Mouse (Mus musculus) CH12.LX (cell line): ENCODE measurements around the gene Ptprd. TPM values are rescaled to one million over a fixed set of nuclear protein-coding genes. Genes with fewer than 3 reads are reported as not detected.

Source experiments
- DNase-seq: peaks from one replicate; pipeline ENCODE4 v3.0.0-alpha.2; 2013; ENCODE audit errors: extremely low read depth
- H3K27ac ChIP-seq: 2 replicates; pipeline ENCODE4 v1.5.1; 2012; ENCODE audit warnings: low read depth, mild to moderate bottlenecking, control low read depth, moderate library complexity; ENCODE audit not compliant: insufficient read depth
- H3K27me3 ChIP-seq: replicated peaks from 2 replicates; pipeline ENCODE3; 2012; ENCODE audit warnings: inconsistent platforms
- H3K36me3 ChIP-seq, 2 experiments: replicated peaks in 1 of 2; 2 replicates each; pipeline versions ENCODE3 to v1.6.1; 2012; ENCODE audit warnings: inconsistent platforms in 1 of 2, low read length in 1 of 2, mild to moderate bottlenecking in 1 of 2, mixed read lengths in 1 of 2, moderate library complexity in 1 of 2; ENCODE audit not compliant: control insufficient read depth in 1 of 2, insufficient read depth in 1 of 2
- H3K4me1 ChIP-seq, 2 experiments: 2 replicates each; pipeline ENCODE4 v1.6.1; 2012; ENCODE audit warnings: inconsistent platforms in 1 of 2, moderate library complexity in 1 of 2; ENCODE audit not compliant: insufficient read depth in 2 of 2, control insufficient read depth in 1 of 2
- H3K4me2 ChIP-seq: 2 replicates; pipeline ENCODE4 v1.6.1; 2012; ENCODE audit warnings: low read depth, mild to moderate bottlenecking, control low read depth; ENCODE audit not compliant: poor library complexity, insufficient read depth, severe bottlenecking
- H3K4me3 ChIP-seq, 3 experiments: fragments of 150-350 bp in 1 of 3; sonication (generic) in 1 of 3; replicated peaks in 1 of 3; 2 replicates each; pipeline versions ENCODE3 to v1.5.1; 2011 to 2012; ENCODE audit warnings: low read depth in 2 of 3, low read length in 2 of 3, mild to moderate bottlenecking in 2 of 3, moderate library complexity in 2 of 3, control low read depth in 1 of 3, improper control_type of control experiment in 1 of 3, inconsistent platforms in 1 of 3, mixed read lengths in 1 of 3; ENCODE audit not compliant: poor library complexity in 1 of 3
- H3K79me2 ChIP-seq: replicated peaks from 2 replicates; pipeline ENCODE4 v1.6.1; 2012; ENCODE audit warnings: mild to moderate bottlenecking, moderate library complexity; ENCODE audit not compliant: control insufficient read depth, poor library complexity, insufficient read depth, severe bottlenecking; ENCODE audit errors: extremely low read depth
- H3K9ac ChIP-seq: 2 replicates; pipeline ENCODE4 v1.6.1; 2012; ENCODE audit warnings: low read depth, mild to moderate bottlenecking, control low read depth, moderate library complexity; ENCODE audit not compliant: insufficient read depth
- H3K9me3 ChIP-seq: replicated peaks from 2 replicates; pipeline ENCODE3; 2012; ENCODE audit warnings: low read length, inconsistent platforms, mixed read lengths
- CHD1 ChIP-seq: IDR thresholded peaks from 2 replicates; pipeline ENCODE4 v1.6.1; 2012; ENCODE audit warnings: low read depth, low read length, improper control_type of control experiment, inconsistent platforms
- CHD2 ChIP-seq: IDR thresholded peaks from 2 replicates; pipeline ENCODE4 v1.6.1; 2011; ENCODE audit warnings: low read length, improper control_type of control experiment
- CTCF ChIP-seq, 2 experiments: IDR thresholded peaks in 1 of 2; conservative IDR thresholded peaks in 1 of 2; 2 replicates each; pipeline ENCODE4 v1.5.1; 2011 to 2012; ENCODE audit warnings: low read depth in 2 of 2, low read length in 2 of 2, improper control_type of control experiment in 1 of 2, inconsistent platforms in 1 of 2, mild to moderate bottlenecking in 1 of 2, moderate library complexity in 1 of 2
- E2F4 ChIP-seq: IDR thresholded peaks from 2 replicates; pipeline ENCODE4 v1.6.1; 2011; ENCODE audit warnings: low read depth, low read length, improper control_type of control experiment; ENCODE audit not compliant: insufficient replicate concordance
- ELF1 ChIP-seq: IDR thresholded peaks from 2 replicates; pipeline ENCODE4 v1.6.1; 2014; ENCODE audit warnings: low read depth, mild to moderate bottlenecking, inconsistent platforms, low read length, improper control_type of control experiment
- ETS1 ChIP-seq: conservative IDR thresholded peaks from 2 replicates; pipeline ENCODE4 v1.6.1; 2012; ENCODE audit warnings: low read depth, mild to moderate bottlenecking, inconsistent platforms, low read length, improper control_type of control experiment, moderate library complexity
- JUN ChIP-seq: IDR thresholded peaks from 2 replicates; pipeline ENCODE4 v1.6.1; 2011; ENCODE audit warnings: low read depth, mild to moderate bottlenecking, low read length, improper control_type of control experiment, moderate library complexity; ENCODE audit not compliant: insufficient read depth
- JUND ChIP-seq: conservative IDR thresholded peaks from 2 replicates; pipeline ENCODE4 v1.6.1; 2011; ENCODE audit warnings: low read depth, low read length, improper control_type of control experiment
- KAT2A ChIP-seq: IDR thresholded peaks from 2 replicates; pipeline ENCODE4 v1.6.1; 2012; ENCODE audit warnings: low read length, improper control_type of control experiment, inconsistent platforms; ENCODE audit not compliant: insufficient replicate concordance
- MAFK ChIP-seq: IDR thresholded peaks from 2 replicates; pipeline ENCODE4 v1.6.1; 2011; ENCODE audit warnings: low read length, improper control_type of control experiment; ENCODE audit not compliant: insufficient replicate concordance
- MAZ ChIP-seq: IDR thresholded peaks from 2 replicates; pipeline ENCODE4 v1.6.1; 2012; ENCODE audit warnings: low read depth, mild to moderate bottlenecking, inconsistent platforms, low read length, improper control_type of control experiment, moderate library complexity
- MEF2A ChIP-seq: IDR thresholded peaks from 2 replicates; pipeline ENCODE4 v1.6.1; 2014; ENCODE audit warnings: low read depth, mild to moderate bottlenecking, inconsistent platforms, low read length, improper control_type of control experiment, borderline replicate concordance
- MXI1 ChIP-seq: IDR thresholded peaks from 2 replicates; pipeline ENCODE4 v1.6.1; 2011; ENCODE audit warnings: mild to moderate bottlenecking, low read depth, low read length, improper control_type of control experiment
- MYC ChIP-seq: IDR thresholded peaks from 2 replicates; pipeline ENCODE4 v1.6.1; 2011; ENCODE audit warnings: low read depth, mild to moderate bottlenecking, improper control_type of control experiment, low read length
- NELFE ChIP-seq: IDR thresholded peaks from 2 replicates; pipeline ENCODE4 v1.6.1; 2011; ENCODE audit warnings: low read depth, low read length, improper control_type of control experiment
- NRF1 ChIP-seq: IDR thresholded peaks from 2 replicates; pipeline ENCODE4 v1.6.1; 2014; ENCODE audit warnings: low read depth, mild to moderate bottlenecking, inconsistent platforms, low read length, improper control_type of control experiment, moderate library complexity
- PAX5 ChIP-seq: IDR thresholded peaks from 2 replicates; pipeline ENCODE4 v1.6.1; 2012; ENCODE audit warnings: low read length, inconsistent platforms, mixed read lengths
- POLR2A ChIP-seq: IDR thresholded peaks from 2 replicates; pipeline ENCODE4 v1.6.1; 2011; ENCODE audit warnings: low read depth, mild to moderate bottlenecking, improper control_type of control experiment, low read length
- POLR2AphosphoS2 ChIP-seq: IDR thresholded peaks from 2 replicates; pipeline ENCODE4 v1.6.1; 2011; ENCODE audit warnings: low read depth, low read length, improper control_type of control experiment
- RCOR1 ChIP-seq: conservative IDR thresholded peaks from 2 replicates; pipeline ENCODE4 v1.6.1; 2012; ENCODE audit warnings: low read depth, mild to moderate bottlenecking, inconsistent platforms, low read length, improper control_type of control experiment
- SIN3A ChIP-seq: IDR thresholded peaks from 2 replicates; pipeline ENCODE4 v1.6.1; 2012; ENCODE audit warnings: low read length, improper control_type of control experiment, inconsistent platforms
- SMC3 ChIP-seq: IDR thresholded peaks from 2 replicates; pipeline ENCODE4 v1.6.1; 2011; ENCODE audit warnings: low read depth, low read length, improper control_type of control experiment
- TBP ChIP-seq: conservative IDR thresholded peaks from 2 replicates; pipeline ENCODE4 v1.6.1; 2011; ENCODE audit warnings: low read depth, low read length, improper control_type of control experiment
- UBTF ChIP-seq: IDR thresholded peaks from 2 replicates; pipeline ENCODE4 v1.6.1; 2012; ENCODE audit warnings: low read depth, mild to moderate bottlenecking, inconsistent platforms, low read length, improper control_type of control experiment, moderate library complexity
- USF1 ChIP-seq: IDR thresholded peaks from 2 replicates; pipeline ENCODE4 v1.6.1; 2014; ENCODE audit warnings: low read depth, mild to moderate bottlenecking, inconsistent platforms, low read length, improper control_type of control experiment
- ZC3H11A ChIP-seq: IDR thresholded peaks from 2 replicates; pipeline ENCODE4 v1.6.1; 2012; ENCODE audit warnings: low read depth, mild to moderate bottlenecking, inconsistent platforms, low read length, improper control_type of control experiment
- ZKSCAN1 ChIP-seq: IDR thresholded peaks from 2 replicates; pipeline ENCODE4 v1.6.1; 2012; ENCODE audit warnings: low read depth, inconsistent platforms, low read length, improper control_type of control experiment, borderline replicate concordance
- ZMIZ1 ChIP-seq: IDR thresholded peaks from 2 replicates; pipeline ENCODE4 v1.6.1; 2012; ENCODE audit warnings: low read depth, mild to moderate bottlenecking, inconsistent platforms, low read length, improper control_type of control experiment
- ZNF384 ChIP-seq: IDR thresholded peaks from 2 replicates; pipeline ENCODE4 v1.6.1; 2012; ENCODE audit warnings: low read depth, low read length, improper control_type of control experiment, inconsistent platforms
- dilution Hi-C: fragments of 300-500 bp; cut with MboI; formaldehyde crosslinking; loops from 2 replicates; pipeline ENCODE4 v1.14.3; 2020; ENCODE audit warnings: low sequenced_read_pairs; ENCODE audit not compliant: extremely low pct_unique_long_range_greater_than_20kb, extremely low pct_ligation_motif_present
- in situ Hi-C: fragments of 300-500 bp; cut with MboI; formaldehyde crosslinking; loops from 3 replicates; pipeline ENCODE4 v1.14.3; 2019; ENCODE audit warnings: low sequenced_read_pairs, low pct_ligation_motif_present, low pct_unique_long_range_greater_than_20kb, mixed read lengths
- polyA plus RNA-seq: library from polyadenylated mRNA; unstranded; fragments of >175 nt; gene quantifications from 2 replicates; pipeline ENCODE4 v1.2.1, GENCODE M21; 2012; ENCODE audit warnings: low read depth; ENCODE audit not compliant: insufficient read length
- total RNA-seq, 2 experiments: library from RNA; depleted of rRNA; stranded (reverse); fragments of 300-350 nt in 1 of 2; fragments of >200 nt in 1 of 2; gene quantifications; 2 replicates each; pipeline ENCODE4 v1.2.3; 2012 to 2014

The Ptprd gene
- total and polyA plus RNA-seq, 3 experiments = not detected

DNA sequence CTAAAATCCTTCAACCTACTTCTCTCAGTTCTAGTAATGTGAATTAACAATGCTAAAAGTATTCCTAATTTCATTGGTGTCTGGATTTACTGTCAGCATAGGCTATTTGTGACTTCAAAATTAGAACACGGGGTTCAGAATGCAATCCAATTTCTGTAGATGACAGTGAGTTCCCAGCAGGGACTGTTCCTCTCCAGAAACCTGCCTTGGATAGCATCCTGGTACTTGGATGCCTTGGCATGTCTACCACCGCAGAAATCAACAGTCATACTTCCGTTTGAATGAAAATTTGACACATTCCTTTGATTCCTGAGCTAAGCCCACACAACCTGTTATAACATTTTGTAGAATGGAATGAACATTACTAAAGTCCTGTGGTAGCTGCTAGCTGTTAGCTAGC is 2018.3 kb downstream of the Ptprd start:
- Histone ChIP-seq H3K27ac (no peak overlapping the region), H3K9me3 (peaks cover 16% of the 10 kb centered on the region), H3K9ac (no peak overlapping the region), H3K4me2 (no peak overlapping the region), H3K4me1 (no peaks in the 10 kb centered on the region), H3K79me2 (no peaks in the 10 kb centered on the region), H3K36me3 (no peaks in the 10 kb centered on the region), H3K27me3 (no peaks in the 10 kb centered on the region), H3K4me3 (no peak overlapping the region)
- no peak for TF ChIP-seq MXI1
- TF ChIP-seq SMC3 = no peak
- TF ChIP-seq ETS1 = no peak
- TF ChIP-seq MAZ = no peak
- no peak for TF ChIP-seq NELFE
- TF ChIP-seq JUN = no peak
- TF ChIP-seq MYC = no peak
- no peak for TF ChIP-seq SIN3A
- TF ChIP-seq MAFK = no peak
- no peak for TF ChIP-seq POLR2AphosphoS2
- no peak for TF ChIP-seq ELF1
- no peak for TF ChIP-seq RCOR1
- TF ChIP-seq MEF2A = no peak
- no peak for TF ChIP-seq PAX5
- no peak for TF ChIP-seq NRF1
- TF ChIP-seq ZKSCAN1 = no peak
- TF ChIP-seq USF1 = no peak
- TF ChIP-seq CHD1 = no peak
- TF ChIP-seq CTCF (conservative IDR thresholded peaks at IDR 0.05 in 1 of 2, IDR thresholded peaks at IDR 0.05 in 1 of 2; ENCODE audit: low read depth in 2 of 2, low read length in 2 of 2) = no peak
- no peak for TF ChIP-seq ZC3H11A
- dilution Hi-C loops = no loop called here
- in situ Hi-C loops = no loop called here
- DNase-seq = no peak

DNA sequence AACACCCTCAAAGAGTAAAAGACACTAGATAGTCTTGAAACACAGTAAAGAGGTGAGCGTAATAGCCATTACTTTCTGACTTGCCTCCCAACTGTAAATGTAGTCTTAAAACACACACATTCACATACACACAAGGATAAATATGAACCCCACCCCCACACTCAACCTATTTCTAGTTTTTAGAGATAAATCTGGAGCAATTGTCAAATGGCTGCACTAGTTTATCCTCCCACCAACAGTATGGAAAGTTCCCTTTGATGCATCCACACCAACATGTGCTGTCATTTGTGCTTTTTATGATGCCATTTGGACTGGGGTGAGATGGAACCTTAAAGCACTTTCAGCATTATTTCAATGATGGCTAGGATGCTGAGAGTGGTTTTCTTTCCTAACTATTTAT is 2019.7 kb downstream of the Ptprd start:
- dilution Hi-C loops (no loop called here), in situ Hi-C loops (no loop called here)
- Histone ChIP-seq H3K4me1 (no peaks in the 10 kb centered on the region), H3K27me3 (no peaks in the 10 kb centered on the region), H3K27ac (no peak overlapping the region), H3K4me2 (no peak overlapping the region), H3K4me3 (no peak overlapping the region), H3K9me3 (peaks cover 12% of the 10 kb centered on the region), H3K9ac (no peak overlapping the region), H3K36me3 (no peaks in the 10 kb centered on the region), H3K79me2 (no peaks in the 10 kb centered on the region)
- DNase-seq = no peak
- TF ChIP-seq SIN3A (no peak), NELFE (no peak), JUN (no peak), POLR2AphosphoS2 (no peak), E2F4 (no peak), CTCF (conservative IDR thresholded peaks at IDR 0.05 in 1 of 2, IDR thresholded peaks at IDR 0.05 in 1 of 2; ENCODE audit: low read depth in 2 of 2, low read length in 2 of 2) (no peak), KAT2A (no peak), POLR2A (no peak), SMC3 (no peak), PAX5 (no peak), ZNF384 (no peak), ETS1 (no peak), MAZ (no peak), JUND (no peak), TBP (no peak), UBTF (no peak), ELF1 (no peak), CHD2 (no peak), ZC3H11A (no peak), ZMIZ1 (no peak)
